Mouse (Mus musculus): ENCODE measurements at regions not wholly inside any gene's neighbourhood (a gene's known extent, or its start where the extent isn't known, plus 50 kb on each side); places are given as distances from the start of the nearest gene placed in this dataset.
"Not testable (repeated sequence)": the region's sequence is repeated elsewhere in the genome, so short reads cannot be mapped to it uniquely, and the experiment has no call there.

- DNase-seq (ENCODE audit: low spot score in 2 of 2): peak; percentile 18 to 28
- TF ChIP-seq CTCF (conservative IDR thresholded peaks at IDR 0.05): no peak
- peak overlapping the region; percentile 73 for H3K27ac ChIP-seq
These were observed 199.4 kb downstream of the Antxr2 start for GRCm38 (mm10) chr5:97831421-97831820.

GRCm38 (mm10) chr5:97817485-97817884 lies 213.4 kb downstream of the Antxr2 start:
- H3K4me3 ChIP-seq: no peak overlapping the region

More at GRCm38 (mm10) chr5:97831421-97831820, 199.4 kb downstream of the Antxr2 start:
- H3K4me3 ChIP-seq: no peak overlapping the region

DNA sequence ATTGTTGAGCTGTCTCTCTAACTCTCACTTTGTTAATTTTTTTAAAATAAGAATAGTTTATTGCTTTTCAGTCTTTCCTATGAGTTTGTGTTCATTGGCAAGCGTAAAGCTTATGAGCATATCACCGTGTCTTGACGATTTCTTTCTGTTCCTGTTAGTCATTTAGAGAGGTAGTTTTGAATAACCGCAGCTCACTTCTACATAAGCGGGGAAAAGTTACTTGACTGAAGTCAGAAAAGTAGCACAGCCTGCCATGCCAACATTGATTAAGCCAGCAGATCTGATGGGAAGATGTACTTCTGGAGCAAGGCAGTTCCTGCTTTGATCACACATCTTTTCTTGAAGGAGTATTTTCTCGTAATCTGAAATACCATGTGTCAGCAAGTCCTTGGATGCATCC lies 215.5 kb downstream of the Antxr2 start:
- no peak overlapping the region for H3K27ac ChIP-seq
- TF ChIP-seq CTCF (conservative IDR thresholded peaks at IDR 0.05): no peak

More at GRCm38 (mm10) chr5:97817485-97817884, 213.4 kb downstream of the Antxr2 start:
- no peak for DNase-seq (ENCODE audit: low spot score in 2 of 2)
- no peak for TF ChIP-seq CTCF (conservative IDR thresholded peaks at IDR 0.05)
- no peak overlapping the region for H3K27ac ChIP-seq

GRCm38 (mm10) chr5:97814700-97815099 lies 216.1 kb downstream of the Antxr2 start:
- TF ChIP-seq CTCF (conservative IDR thresholded peaks at IDR 0.05): no peak
- Histone ChIP-seq H3K4me3 (no peak overlapping the region), H3K27ac (no peak overlapping the region)
- DNase-seq (ENCODE audit: low spot score in 2 of 2): no peak

More for the DNA sequence above, 215.5 kb downstream of the Antxr2 start:
- no peak overlapping the region for H3K4me3 ChIP-seq
- DNase-seq (ENCODE audit: low spot score in 2 of 2): no peak

DNA sequence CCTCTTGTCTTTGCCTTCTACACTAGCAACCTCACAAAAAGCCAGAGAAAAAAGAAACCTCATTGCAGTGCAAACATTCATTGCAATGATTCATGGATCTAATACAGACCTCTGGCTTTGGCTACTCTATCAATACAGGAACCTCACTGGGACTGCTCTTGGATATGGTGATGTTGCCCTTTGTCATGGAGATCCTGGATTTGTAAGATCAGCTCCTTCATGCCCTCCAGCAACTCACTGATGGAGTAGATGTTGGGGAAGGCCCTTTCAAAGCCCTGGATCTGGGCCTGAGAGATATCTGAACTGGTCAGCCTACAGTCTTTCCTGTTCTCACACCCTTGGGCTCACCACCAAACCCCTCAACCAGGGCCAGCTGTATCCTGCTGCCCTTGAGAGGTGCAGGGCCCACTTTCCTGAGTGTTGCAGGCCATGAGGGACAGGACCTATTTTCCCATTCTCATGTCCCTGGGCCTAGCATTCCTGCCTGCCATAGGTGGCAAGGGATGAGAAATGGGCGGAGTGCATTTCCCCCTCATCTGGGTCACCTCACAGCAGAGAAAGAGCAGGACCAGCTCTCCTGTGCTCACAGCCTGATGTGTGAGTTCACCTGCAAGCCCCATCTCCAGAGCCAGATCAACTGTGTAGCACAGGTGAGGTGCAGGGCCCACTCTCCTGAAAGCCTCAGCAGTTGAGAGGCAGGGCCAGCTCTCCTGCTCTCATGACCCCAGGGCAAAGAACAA lies 218.1 kb downstream of the Antxr2 start:
- Histone ChIP-seq H3K27ac (no peak overlapping the region), H3K4me3 (no peak overlapping the region)
- DNase-seq (ENCODE audit: low spot score in 2 of 2): no peak
- no peak for TF ChIP-seq CTCF (conservative IDR thresholded peaks at IDR 0.05)

DNA sequence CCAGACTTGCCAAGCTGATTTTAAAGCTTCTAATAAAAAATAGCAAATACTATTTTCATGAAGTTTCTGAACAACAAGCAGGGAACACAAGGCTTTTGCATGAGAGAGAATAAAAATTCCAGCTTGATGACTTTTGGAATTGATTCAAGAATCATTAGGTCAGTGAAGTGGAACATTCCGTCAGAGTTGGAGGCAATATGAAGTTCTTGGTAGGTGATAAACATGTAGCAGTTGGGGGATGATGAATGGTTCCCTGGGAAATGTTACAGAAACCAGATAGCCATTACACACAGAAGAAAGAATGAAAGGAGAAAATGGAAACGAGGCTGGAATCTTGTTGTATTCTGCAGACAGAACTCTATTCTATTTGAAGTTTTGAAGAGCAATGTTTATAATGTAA lies 221.8 kb downstream of the Antxr2 start:
- Histone ChIP-seq H3K4me3 (no peak overlapping the region), H3K27ac (no peak overlapping the region)
- no peak for DNase-seq (ENCODE audit: low spot score in 2 of 2)
- TF ChIP-seq CTCF (conservative IDR thresholded peaks at IDR 0.05): no peak

- no peak for TF ChIP-seq CTCF (conservative IDR thresholded peaks at IDR 0.05)
- no peak for DNase-seq (ENCODE audit: low spot score in 2 of 2)
- no peak overlapping the region for H3K4me3 ChIP-seq
- no peak overlapping the region for H3K27ac ChIP-seq
These were observed 223.7 kb downstream of the Antxr2 start for GRCm38 (mm10) chr5:97807171-97807570.

DNA sequence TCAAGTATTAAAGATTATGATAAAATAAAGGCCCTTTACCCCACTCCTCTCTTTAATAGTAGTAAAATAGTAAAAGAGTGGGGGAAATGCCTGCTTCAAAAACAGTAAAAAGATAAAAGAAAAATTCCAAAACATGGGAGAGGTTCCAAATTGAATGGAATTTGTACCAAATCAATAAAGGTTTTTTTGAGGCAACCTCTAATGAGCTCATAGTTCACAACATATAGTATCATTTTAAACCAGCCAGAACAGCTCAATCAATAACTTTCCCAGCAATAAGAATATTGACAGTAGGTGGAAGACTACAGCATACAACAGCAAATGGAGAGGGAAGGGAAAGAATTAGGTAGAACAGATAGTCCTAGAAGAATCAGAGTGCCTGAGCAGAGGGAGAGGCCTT lies 224.1 kb downstream of the Antxr2 start:
- H3K27ac ChIP-seq: no peak overlapping the region
- no peak for DNase-seq (ENCODE audit: low spot score in 2 of 2)
- no peak for TF ChIP-seq CTCF (conservative IDR thresholded peaks at IDR 0.05)
- no peak overlapping the region for H3K4me3 ChIP-seq

GRCm38 (mm10) chr5:97800017-97800416 lies 230.8 kb downstream of the Antxr2 start:
- H3K27ac ChIP-seq: no peak overlapping the region
- no peak for TF ChIP-seq CTCF (conservative IDR thresholded peaks at IDR 0.05)
- no peak for DNase-seq (ENCODE audit: low spot score in 2 of 2)

DNA sequence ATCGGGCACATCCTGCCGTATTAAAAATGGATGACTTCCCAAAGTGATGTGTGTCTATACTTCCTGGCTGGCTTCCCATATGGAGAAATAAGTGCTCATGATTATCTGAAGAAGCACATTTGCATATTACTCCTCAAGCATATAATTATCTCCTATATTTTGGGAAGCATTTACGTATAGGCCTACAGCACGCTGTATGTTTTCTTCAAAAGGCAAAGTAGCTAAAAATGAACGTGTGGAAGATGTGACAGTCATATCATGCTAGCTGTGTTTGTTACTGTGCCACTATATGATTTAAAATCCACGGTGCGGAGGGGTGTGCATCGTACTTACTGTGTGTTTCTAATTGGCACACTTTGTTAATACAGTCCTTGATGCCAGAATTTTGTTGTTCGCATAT lies 242.7 kb downstream of the Antxr2 start:
- Histone ChIP-seq H3K4me3 (no peak overlapping the region), H3K27ac (no peak overlapping the region)
- no peak for DNase-seq (ENCODE audit: low spot score in 2 of 2)
- TF ChIP-seq CTCF (conservative IDR thresholded peaks at IDR 0.05): no peak

More at GRCm38 (mm10) chr5:97800017-97800416, 230.8 kb downstream of the Antxr2 start:
- H3K4me3 ChIP-seq: no peak overlapping the region

DNA sequence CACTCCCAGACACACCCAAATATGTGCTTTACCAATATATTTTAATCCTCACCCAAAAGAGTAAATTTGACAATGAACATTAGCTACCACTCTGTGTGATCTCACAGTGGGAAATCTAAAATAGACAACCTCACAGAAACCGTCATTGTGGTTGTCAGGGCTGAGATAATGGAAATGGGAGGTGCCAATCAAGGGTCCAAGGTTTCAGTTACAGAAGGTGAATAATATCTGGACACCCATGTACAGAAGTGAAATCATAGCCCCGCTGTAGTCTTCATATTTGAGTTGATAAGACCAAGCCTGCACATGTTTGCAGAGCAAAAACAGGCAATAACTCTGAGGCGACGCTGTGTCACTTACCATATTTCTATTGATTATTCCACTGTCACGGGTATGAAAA lies 243.8 kb downstream of the Antxr2 start:
- no peak for DNase-seq (ENCODE audit: low spot score in 2 of 2)
- no peak for TF ChIP-seq CTCF (conservative IDR thresholded peaks at IDR 0.05)
- Histone ChIP-seq H3K27ac (no peak overlapping the region), H3K4me3 (no peak overlapping the region)

- not testable (repeated sequence) for DNase-seq (ENCODE audit: low spot score in 2 of 2); H3K27ac ChIP-seq; H3K4me3 ChIP-seq
These were observed 255.7 kb downstream of the Antxr2 start for GRCm38 (mm10) chr5:97775100-97775499.

DNA sequence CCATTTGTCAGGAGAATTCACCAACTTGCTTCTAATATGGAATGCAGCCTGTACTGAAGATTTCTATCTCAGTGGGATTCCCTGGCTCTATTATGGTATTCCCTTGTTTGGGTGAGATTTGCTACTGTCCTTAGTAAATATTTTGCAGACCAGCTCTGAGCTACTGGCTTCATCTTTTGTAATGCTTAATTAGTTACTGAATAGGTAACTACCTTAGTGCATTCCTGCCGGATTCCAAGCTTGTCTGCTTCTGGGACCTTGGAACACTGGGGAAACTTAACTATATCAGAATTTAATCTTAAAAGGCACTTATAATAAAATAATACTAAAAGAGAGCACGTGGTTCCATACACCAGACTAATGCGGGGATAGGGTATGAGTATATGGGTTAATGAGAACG lies 257.4 kb downstream of the Antxr2 start:
- H3K4me3 ChIP-seq; DNase-seq (ENCODE audit: low spot score in 2 of 2); H3K27ac ChIP-seq: not testable (repeated sequence)

DNA sequence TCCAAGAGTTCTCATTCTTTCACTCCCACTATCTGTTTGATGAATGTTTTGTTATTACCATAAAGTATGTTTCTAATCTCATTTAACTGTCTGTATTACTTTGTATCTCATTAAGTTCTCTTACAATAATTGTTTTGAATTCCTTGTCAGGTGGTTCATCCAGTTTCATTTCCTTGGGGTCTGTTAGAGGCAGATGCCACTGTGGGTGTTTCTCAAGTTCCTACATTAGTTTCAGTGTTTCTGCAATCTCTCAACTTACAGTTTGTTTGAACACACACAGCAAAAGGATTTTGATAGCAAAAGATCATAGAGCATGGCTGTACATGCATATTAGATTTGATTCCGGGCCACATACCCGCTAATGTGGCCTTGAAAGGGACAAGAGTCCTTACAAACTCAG lies 280.5 kb upstream of the Gk2 start:
- H3K4me3 ChIP-seq: no peak overlapping the region
- DNase-seq (ENCODE audit: low spot score in 2 of 2): no peak

More for the DNA sequence above, 280.5 kb upstream of the Gk2 start:
- no peak overlapping the region for H3K27ac ChIP-seq
- TF ChIP-seq CTCF (conservative IDR thresholded peaks at IDR 0.05): no peak

Data from layer of hippocampus, adult 2 months (tissue).